Mouse (Mus musculus) kidney, postnatal 10 days (tissue): ENCODE data around the gene Atxn2.
A peak's percentile ranks its signal among the peaks of the same experiment; 100 is the strongest.
"Not testable (repeated sequence)": the region's sequence is repeated elsewhere in the genome, so short reads cannot be mapped to it uniquely, and the experiment has no call there.

Experiments used
- DNase-seq: peaks from one replicate; pipeline ENCODE4 v3.0.0; 2021; ENCODE audit warnings: mixed read lengths

Gene Atxn2

DNA sequence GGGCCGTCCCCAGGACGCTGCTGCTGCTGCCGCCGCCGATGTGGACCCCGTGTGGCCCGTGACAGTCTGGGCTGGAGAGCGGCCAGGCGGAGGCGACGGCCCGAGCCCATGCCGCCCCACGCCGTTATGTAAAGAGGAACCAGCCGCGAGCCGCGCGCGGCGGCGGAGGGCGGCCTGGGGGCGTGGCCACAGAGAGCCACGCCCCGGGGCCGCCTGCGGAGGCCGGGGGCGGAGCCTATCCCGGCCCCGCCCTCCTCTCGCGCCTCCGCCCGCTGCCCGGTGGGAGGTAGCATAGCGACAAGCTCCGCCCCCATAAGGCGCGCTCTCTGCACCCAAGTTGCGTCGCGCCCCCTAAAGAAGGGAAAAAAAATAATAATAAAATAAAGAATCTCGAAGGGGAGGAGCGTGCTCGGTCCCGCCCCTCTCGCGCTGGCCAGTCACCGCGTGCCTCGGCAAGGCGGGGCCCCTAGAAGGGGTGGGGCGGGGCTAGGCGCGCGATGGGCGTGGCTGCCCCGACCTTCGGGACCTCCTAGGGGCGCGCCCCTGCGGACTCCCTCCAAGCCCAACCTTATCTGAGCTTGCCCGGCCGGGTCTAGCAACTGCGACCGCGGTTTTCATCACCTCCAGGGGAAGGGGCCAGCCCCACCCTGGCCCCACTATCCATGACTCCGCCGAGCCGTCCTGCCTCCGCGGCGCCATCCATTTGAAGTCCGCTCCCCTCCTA, 125.7 kb downstream of the Atxn2 start:
- DNase-seq: peak; percentile 97

DNA sequence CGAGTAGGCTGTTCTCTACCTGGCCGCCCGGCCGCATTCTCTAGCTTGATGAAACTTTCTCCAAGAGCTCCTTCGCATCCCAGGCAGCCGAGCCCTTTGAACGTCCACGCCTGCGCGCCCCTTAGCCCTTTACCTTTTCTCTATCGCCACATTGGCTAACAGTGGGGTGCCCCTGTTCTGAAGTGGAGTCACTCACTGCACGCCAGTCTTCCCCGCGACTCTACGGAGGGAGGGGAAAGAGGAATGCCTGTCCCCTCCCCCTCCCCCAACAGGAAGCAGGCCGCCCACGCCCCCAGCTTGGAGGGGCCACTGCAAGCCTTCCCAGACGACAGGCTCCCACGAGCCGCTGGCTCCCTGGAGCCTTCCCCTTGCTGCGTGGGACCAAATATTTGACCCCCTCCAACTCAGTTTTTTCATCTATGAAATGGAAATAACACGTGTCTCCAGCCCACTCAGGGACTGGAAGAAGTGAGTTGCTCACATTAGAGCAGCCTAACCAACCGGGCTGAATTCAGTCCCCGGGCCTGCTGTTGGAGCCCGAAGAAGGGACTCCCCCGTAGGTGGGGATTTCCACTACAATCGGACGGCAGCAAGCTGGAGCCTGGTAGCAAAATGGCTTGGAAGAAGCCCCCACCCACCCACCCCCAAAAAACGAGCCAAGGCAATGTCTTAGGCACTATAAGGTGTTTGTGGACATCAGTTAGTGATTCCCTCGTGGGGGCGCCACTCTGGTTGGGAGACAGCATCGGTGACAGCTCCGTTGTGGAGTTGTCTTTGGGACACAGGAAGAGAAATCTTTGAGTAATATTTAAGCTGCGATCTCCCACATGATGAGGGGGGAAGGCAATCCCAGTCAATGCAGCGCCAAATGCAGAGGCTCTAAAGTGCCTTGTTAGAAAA, 126.6 kb downstream of the Atxn2 start, which contains the start of gene Sh2b3:
Sh2b3 (minus strand) TSS at position 206 of the 900 bp plus-strand sequence.
- DNase-seq: peak; percentile 80

DNA sequence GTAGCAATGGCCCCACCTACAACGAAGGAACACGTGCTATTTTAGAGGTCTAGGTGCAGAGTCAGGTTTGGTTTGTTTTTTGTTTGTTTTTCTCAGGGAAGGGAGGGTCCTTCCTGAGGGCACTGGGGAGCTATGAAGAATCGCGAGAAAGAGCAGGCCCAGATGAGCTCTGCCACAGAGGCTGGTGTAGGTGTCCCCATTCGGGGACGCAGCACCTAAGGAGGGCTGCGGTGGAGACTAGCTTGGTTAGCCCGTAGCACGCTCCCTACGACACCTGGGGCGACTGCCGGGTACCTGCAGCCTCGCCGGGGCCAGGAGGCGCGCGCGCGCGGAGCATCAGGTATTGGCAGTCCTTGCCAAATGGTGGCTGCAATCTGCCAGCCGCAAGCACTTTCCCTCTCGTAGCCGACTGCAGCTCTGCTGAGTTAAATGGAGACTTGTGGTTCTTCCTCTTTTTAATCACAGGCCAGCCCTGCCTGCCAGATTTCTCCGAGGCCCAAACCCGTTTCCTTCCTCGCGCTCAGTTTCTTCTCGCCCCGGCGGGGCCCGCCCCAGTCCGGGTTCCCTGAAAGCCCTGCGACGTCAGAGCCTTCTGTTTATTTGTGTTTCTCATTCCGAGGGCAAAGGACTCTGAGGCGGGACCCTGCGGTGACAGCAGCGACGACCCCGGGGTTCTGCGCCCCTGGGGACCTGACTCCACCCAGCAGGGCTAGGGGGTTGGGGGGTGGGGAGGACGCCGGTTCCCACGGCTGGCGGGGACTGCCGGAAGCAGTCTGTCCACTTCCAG, 127.4 kb downstream of the Atxn2 start:
- DNase-seq: peak; percentile 83

DNA sequence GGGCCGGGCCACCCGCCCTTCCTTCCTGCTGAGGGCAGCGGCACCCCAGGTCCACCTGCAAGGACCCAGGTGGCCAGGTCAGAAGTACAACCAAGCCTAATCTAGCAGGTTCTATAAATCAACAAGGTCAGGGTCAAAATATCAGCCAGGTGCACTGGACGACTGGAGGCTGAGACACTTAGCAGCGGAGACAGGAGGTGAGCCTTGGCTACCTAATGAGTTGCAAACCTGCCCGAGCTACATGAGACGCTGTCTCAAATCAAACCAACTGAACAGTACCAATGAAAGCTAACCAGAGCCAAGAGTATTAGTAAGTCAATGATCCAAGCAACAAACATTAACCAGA, 128.0 kb downstream of the Atxn2 start:
- DNase-seq: no peak

DNA sequence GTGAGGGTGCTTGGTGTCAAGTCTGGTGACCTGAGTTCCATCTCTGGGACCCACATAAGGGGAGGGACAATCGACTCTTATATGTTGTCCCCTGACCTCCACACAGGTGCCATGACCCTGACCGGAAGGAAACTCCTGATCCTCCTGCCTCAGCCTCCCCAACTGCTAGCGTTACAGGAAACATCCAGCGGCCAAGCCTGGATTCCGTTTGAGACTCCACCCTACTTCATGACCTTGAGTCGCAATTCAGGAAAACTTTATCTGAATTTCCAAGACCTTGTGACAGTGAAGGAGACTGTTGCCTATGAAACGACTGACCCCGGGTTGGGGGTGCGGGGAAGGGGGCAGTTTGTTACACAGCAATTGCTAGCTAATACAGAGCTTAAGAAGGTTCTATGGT, 130.4 kb downstream of the Atxn2 start:
- no peak for DNase-seq

DNA sequence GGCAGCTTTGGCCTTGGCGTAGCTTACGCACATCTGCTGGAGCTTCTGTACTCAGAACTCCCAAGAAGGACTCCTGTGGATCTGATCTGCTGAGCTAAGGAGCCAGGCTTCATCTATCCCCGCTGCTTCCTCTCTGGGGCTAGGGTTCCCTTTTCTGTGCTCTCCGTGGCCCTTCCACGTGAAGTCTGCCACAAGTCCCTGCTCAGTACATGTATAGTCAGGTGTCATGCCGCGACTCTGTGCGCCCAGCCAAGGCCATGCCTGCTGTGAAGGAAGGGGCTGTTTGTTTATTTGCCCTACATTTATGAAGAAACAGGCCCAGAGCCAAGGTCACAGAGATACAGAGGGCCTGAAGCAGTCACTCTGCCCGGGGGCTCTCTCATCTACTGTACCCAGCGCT, 130.8 kb downstream of the Atxn2 start:
- DNase-seq: no peak

DNA sequence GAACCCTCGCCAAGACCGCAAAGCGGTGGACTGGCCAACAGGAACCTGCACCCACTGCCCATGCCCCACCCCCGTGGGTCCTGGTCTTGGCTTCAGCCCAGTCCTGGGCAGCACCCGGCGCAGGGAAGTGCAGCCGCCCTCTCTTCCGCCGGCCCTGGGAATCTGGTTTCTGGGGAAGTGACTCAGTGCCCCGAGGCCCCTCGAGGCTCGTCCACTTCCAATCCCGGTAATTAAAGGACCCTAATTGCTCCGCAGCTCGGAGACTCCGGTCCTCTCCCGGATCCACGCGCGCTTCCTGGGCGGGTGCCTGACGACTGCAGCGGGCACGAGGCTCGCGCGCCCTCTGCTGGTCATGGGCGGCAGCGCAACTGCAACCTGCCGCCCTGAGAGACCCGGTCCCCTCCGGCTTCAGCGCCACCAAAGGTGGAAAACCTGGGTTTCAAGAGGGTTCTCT, 131.6 kb downstream of the Atxn2 start:
- DNase-seq: peak; percentile 92

DNA sequence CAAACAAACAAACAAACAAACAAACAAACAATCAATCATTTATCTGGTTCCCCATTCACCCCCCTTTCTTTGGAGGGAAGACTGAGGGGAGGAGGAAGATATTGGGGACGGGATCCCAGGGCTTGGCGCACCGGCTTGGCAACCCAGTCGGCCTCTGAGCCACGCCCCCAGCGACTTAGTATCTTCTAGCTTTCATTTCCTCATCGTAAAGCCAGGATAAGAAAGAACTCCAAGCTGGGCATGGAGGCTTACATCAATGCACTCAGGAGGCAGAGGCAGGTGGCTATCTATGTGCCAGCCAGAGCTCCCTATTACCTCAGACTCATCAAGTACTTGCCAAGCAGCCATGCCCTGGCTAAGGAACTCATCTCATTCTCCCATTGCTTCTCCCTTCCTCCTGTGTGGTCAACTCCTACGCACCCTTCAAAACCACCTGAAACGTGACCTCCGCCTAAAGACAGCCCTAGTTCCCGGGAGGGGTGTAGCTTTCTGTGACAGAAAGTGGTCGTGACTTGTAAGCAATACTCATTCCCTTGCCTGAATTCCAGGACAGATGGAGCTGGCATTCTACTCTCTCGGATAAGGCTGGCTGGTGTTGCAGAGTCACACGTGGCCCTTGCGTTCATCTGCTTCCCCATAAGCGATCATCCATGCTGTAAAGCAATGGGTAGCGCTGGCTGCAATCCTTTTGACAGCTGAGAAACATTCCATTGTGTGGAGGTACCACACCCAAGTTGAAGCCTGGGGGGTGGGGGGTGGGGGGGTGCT, 132.2 kb downstream of the Atxn2 start:
- peak; percentile 61 for DNase-seq

DNA sequence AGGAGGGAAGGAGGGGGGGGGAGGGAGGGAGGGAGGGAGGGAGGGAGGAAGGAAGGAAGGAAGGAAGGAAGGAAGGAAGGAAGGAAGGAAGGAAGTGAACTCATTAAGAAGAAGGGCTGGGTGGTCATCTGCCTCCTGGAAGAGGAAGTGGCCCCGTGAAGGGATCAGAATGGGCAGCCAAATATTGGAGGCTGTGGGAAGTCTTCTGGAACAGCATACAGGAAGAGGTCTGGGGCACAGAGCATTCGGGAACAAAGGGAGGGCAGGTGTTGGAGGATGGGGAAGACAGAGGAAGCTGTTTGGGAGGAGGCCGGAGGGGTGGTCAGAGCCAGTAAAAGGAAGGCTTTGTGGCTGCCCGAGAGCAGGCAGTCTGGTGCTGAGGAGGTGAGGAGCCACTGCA, 134.2 kb downstream of the Atxn2 start:
- no peak for DNase-seq

DNA sequence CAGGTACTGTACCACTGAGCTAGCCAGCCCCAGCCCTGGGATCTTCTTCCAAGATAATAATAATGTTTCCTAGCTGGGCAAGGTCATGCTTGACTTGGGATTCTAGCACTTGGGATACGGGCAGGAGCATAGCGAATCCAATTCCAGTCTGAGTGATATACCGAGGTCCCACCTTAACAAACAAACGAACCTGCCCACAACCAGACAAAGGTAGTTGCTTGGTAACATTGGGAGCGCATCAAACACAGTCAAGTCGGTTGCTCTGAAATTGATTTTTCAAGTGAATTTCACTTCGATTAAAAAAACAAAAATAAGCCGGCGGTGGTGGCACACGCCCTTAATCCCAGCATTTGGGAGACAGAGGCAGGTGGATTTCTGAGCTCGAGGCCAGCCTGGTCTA, 135.2 kb downstream of the Atxn2 start:
- no peak for DNase-seq

DNA sequence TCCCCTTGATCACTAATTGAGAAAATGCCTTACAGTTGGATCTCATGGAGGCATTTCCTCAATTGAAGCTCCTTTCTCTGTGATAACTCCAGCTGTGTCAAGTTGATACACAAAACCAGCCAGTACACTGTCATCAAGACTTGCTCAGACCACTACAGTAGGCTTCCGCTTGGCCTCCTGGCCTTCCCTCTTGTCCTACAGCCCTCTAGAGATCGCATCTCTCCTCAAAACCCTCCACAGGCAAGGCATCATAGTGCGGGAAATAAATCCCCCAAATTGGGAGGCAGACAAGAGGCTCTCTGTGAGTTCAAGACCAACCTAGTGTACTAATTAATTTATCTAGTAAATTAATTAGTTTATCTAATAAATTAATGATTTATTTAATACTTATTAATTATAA, 136.1 kb downstream of the Atxn2 start:
- not testable (repeated sequence) for DNase-seq

DNA sequence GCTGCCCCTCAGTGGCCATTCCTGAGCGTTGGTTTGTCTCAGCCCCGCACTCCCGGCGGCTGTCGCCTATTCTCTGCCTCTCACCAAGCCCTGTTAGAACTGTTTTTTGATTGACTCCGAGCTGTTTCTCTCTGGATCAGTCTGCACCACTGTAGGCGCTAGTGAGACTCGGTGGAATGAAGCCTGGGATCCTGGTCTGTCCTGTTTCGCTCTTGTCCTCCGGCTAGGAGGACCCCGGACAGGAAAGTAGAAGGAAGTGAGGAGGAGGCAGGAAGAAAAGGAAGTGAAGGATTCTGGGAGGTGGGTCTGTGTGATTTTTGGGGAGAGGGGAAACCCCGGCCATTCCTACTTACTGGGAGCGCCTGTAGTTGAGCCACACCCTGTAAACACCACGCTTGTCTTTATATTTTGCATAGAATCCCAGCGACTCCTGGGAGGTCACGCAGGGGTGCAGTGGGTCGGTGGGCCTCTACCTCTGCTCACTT, 136.9 kb downstream of the Atxn2 start:
- DNase-seq: peak; percentile 72

DNA sequence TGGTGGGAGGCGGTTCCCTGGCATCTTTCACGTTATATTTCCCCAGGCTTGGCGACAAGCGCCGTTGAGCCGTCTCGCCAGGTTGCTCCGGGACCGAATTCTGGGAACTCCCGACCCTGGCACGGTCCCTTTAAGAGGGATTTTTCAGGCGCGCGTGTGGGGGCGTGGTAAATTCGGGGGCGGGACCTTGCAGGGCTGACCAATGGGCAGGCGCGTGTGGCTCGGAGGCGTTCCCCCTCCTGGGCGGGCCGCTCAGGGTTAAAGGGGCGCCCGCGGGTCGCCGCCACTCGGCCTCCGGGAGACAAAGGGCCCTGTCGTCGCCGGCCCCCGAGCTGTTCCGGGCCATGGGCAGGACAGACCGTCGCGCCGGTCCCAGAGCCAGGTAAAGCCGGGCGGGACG, 137.6 kb downstream of the Atxn2 start, which contains the start of gene Pheta1:
Pheta1 (plus strand) TSS at position 242 of the 400 bp plus-strand sequence.
- DNase-seq: peak; percentile 96

DNA sequence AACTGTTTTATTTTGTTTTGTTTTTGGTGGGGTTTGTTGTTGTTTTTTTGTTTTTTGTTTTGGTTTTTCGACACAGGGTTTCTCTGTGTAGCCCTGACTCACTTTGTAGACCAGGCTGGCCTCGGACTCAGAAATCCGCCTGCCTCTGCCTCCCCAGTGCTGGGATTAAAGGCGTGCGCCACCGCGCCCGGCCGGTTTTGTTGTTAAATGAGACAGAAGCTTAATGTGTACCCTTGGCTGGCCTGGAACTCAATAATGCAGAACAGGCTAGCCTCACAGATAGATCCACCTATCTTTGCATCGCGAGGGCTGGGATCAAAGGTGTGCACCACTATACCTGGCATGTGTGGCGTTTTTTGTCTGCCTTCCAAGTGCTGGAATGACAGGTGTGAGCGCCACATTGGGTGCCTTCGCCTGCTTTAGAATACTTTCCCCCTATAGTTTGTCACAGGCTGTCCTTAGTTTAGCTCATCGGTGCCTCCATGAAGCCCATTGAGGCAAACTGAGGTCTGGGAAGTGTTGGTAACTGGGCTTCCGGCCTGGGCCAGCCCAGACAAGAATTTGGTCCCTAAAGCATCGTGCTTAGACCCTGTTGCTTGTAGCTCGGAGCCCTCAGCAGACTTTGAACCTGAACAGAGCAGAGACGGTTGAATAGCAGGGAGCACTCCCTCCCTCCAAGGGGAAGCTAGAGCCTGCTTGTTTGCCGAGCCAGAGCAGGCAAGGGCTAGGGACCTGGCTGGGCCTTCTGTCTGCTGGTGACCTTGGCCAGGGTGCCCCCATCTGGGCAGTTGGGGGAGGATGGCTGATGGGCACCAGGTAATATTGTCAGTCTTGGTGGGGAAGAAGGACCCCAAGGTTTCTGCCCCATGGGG, 138.6 kb downstream of the Atxn2 start:
- DNase-seq: peak; percentile 55

DNA sequence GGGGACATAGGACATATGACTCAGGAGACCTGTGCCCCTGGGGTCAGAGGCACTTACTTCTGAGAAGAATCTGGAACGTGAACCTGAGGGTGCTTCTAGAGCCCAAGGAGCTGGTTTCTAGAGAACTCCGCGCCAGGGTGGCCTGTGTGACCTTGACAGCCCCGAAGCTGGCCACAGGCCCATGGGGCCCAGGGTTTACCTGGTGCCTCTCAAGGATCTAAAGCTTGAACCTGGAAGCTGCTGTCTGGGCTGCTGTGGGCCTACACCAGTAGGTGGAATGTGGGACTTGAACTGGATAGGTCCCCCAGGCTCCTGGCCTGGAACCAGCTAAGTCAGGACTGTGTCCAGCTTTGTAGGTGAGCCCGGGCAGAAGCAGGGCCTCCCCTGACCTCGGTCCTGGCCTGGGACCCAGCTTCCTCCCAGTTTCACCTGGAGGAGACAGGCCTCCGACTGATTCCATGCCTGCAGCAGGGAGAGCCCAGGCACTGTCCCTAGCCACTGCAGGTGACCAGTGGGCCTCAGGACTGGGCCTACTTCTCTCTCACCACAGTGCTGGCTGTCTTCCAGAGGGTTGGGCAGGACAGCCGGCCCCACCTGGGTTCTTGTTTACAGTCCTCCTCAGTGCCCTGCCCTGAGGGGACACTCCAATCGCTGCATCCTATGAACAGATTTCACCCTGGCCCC, 142.4 kb downstream of the Atxn2 start:
- DNase-seq: peak; percentile 69

DNA sequence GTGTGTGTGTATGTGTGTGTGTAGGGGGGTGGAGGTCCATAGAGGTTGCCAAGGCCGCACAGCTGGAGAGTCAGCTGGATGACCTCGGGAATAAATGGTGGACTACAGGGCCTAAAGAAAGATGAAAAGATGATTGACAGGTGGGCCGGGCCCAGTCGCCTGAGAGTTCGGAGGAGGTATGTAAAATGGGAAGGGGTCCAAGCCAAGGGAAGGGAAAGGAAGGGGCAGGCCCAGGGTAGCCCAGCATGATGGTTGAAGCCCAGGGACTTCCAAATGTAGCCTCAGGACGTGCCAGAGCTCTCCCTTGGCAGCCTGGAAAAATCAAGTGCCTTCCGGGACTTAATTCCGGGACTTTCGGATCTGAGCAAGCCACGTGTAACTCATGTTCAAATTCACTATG, 143.6 kb downstream of the Atxn2 start:
- no peak for DNase-seq

DNA sequence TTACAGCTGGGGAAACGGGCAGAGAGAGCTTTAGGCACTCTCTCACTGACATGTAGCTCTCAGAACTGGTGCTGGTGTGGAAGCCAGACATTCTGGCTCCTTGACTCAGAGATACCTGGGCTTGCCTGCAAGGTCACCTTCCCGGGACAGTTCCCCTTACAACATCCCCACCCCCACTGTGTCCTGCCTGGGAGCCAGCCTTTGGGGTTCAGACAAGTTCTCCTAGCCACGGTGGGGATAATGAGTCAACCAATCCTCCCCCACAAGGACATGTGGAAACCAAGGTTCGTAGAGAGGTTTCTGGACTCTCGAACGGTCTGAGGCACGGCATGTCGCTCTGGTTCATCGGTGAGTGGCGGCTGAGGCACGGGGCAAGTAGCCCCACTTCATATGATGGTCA, 145.6 kb downstream of the Atxn2 start:
- DNase-seq: no peak

DNA sequence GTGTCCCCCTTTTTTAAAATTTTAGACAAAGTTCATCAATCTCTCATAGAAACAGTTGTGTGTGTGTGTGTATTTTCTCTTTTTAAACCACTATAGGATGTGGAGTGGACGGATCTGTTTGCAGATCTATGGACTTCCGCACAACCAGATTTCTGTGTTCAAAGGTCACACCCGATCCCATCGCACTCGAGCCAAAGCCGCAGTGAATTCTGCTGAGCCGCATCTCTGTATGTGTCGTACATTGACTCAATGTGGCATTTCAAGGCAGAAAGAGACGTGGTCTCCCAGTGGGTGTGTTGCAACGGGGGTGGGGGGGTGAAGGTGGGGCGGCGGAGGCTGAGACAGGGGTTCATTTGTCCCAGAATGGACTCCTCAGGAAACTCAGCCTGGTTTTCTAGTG, 147.3 kb downstream of the Atxn2 start:
- no peak for DNase-seq

DNA sequence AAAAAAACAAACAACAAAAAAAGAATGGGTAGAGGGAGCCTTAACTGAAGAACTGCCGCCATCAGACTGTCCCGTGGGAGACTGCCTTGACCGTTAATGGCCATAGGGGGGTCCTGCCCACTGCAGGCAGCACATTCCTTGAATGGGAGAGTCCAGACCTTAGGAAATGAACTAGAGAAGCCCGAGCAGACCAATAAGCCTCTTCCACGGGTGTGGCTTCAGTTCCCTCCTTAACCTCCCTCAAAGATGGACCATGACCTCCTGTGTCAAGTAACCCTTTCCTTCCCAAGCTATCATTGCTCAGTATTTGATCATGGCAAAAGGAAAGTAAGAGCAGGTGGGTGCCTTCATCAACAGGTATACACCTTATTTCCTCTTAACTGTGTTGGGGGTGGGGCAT, 150.8 kb downstream of the Atxn2 start:
- no peak for DNase-seq

DNA sequence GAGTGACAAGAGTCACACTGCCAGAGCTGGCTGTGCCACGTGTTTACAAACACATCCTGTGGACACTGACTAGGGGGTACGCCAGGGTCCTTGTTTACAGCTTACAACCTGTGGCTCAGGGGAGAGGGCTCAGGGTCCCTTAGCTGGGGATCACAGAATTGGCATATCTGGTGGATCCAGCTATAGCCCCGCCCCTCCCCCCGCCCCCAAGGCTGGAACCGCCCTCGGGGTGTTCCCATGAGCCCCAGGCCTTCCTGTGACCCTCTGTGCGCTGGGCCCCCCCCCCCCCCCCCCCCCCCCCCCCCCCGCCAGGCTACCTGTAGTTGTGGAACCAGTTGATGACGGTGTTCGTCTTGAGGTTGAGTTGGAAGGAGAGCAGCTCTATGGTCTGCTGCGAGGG, 153.2 kb downstream of the Atxn2 start:
- no peak for DNase-seq
